Mouse (Mus musculus): ENCODE measurements around the gene Arih2. TPM values are rescaled to one million over a fixed set of nuclear protein-coding genes. Genes with fewer than 3 reads are reported as not detected.
A peak's percentile ranks its signal among the peaks of the same experiment; 100 is the strongest.

The Arih2 gene
- polyA plus RNA-seq, 1 experiment from 2014 or later: 41.6 TPM

- no peak for ATAC-seq (ENCODE audit: low FRiP score)
- Histone ChIP-seq H3K36me3 (ENCODE audit: control insufficient read depth, insufficient read depth, low read length) (peaks cover 7% of the 10 kb centered on the region; the same call in 1 of the 2 replicates), H3K27ac (ENCODE audit: low read depth, low read length) (no peak overlapping the region), H3K9me3 (ENCODE audit: control insufficient read depth, low read length) (no peaks in the 10 kb centered on the region), H3K27me3 (ENCODE audit: control insufficient read depth, insufficient read depth, low read length) (no peaks in the 10 kb centered on the region), H3K4me1 (replicated peaks; ENCODE audit: control insufficient read depth, insufficient read depth, low read length) (no peaks in the 10 kb centered on the region), H3K4me3 (ENCODE audit: low read depth, low read length) (no peak overlapping the region), H3K4me2 (replicated peaks; ENCODE audit: low read depth, low read length) (no peak overlapping the region), H3K9ac (ENCODE audit: low read depth, low read length) (no peak overlapping the region)
- WGBS: 83% methylated on average over 4 of the region's 4 CpGs
- DNase-seq (ENCODE audit: low spot score): no peak
These were observed 47.2 kb downstream of the Arih2 start for GRCm38 (mm10) chr9:108601986-108602385.

DNA sequence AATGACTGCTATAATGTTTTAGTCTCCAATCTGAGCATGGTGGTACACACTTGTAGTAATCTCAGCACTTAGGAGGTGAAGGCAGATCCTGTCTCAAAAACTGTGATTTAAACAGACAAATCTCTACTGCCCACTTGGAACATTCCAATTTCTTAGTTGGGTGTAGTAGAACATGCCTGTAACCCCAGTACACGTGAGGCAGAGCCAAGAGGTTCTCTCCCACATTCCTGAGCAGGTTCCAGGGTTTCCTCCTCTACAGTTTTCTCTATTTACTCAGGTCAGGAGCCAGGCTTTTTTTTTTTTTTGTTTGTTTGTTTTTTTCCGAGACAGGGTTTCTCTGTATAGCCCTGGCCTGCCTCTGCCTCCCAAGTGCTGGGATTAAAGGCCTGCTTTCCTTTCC lies 49.2 kb downstream of the Arih2 start:
- Histone ChIP-seq H3K27me3 (ENCODE audit: control insufficient read depth, insufficient read depth, low read length) (no peaks in the 10 kb centered on the region), H3K4me1 (replicated peaks; ENCODE audit: control insufficient read depth, insufficient read depth, low read length) (no peaks in the 10 kb centered on the region), H3K4me3 (ENCODE audit: low read depth, low read length) (no peak overlapping the region), H3K9ac (ENCODE audit: low read depth, low read length) (no peak overlapping the region), H3K4me2 (replicated peaks; ENCODE audit: low read depth, low read length) (no peak overlapping the region), H3K27ac (ENCODE audit: low read depth, low read length) (no peak overlapping the region), H3K9me3 (ENCODE audit: control insufficient read depth, low read length) (no peaks in the 10 kb centered on the region), H3K36me3 (ENCODE audit: control insufficient read depth, insufficient read depth, low read length) (peaks cover 3% of the 10 kb centered on the region; the same call in 1 of the 2 replicates)
- DNase-seq (ENCODE audit: low spot score) (no peak), ATAC-seq (ENCODE audit: low FRiP score) (no peak)
- WGBS: 54% methylated on average over 2 of the region's 2 CpGs

DNA sequence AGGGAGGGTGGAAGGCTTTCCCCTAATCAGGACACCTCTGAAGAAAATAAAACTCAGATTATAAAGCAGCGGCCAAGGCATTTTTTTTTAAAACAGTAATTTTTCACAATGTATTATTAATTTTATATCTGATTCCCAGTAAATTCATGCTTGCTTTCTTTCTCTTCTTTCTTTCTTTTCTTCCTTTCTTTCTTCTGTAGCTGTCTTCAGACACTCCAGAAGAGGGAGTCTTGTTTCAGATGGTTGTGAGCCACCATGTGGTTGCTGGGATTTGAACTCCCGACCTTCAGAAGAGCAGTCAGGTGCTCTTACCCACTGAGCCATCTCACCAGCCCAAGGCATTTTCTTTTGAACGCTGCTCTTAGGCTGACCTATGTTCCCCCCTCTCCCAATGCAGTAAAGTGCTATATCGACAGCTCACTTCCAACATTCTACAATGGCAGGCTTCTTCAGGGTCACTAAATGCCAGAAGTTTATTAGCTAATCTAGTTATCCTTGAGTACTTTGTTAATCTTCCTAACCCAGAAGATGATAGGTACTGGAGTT lies 50.1 kb downstream of the Arih2 start:
- no peak for ATAC-seq (ENCODE audit: low FRiP score)
- DNase-seq (ENCODE audit: low spot score): peak; percentile 91
- WGBS: 79% methylated on average over 4 of the region's 4 CpGs

DNA sequence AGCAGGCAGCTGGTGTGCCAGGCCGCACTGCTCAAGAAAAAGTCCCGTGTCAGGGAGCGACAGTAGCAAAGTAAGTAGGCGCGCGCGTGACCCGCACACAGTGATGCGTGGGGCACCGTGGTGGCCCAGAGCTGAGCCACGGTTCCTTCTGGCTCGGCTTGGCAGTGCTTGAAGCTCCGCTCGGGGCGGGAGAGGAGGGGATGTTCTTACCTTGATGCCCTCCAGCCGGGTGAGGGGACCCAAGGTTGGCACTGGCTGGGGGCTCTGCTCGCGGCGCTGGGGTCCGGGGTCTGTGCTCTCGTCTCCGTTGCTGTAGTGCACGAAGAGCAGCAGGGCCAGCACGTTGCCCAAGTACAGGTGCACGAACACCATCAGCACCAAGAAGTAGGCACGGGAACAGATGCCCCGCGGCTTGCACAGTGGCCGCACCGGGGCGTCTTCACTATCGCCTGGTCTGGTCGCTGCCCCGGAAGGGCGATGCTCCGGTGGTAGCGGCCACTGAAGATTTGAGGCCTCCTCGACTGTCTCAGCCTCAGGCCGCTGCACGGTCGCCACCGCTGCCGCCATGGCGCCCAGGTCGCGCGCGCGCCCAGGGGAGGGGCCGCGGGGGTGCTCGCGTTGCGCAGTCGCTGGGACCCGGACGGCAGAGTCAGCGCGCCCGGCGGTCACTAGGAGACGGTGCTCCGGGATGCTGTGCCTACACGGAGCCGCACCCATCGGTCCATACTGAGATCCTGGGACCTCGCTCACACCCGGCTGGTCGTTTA lies 52.0 kb downstream of the Arih2 start, which contains the start of gene P4htm:
Gene P4htm, minus strand, starts transcription at position 670 of the 767 bp plus-strand sequence.
- Histone ChIP-seq H3K36me3 (ENCODE audit: control insufficient read depth, insufficient read depth, low read length) (no peaks in the 10 kb centered on the region), H3K9ac (ENCODE audit: low read depth, low read length) (peak within 1 kb of the TSS; percentile 81), H3K27me3 (ENCODE audit: control insufficient read depth, insufficient read depth, low read length) (no peaks in the 10 kb centered on the region), H3K9me3 (ENCODE audit: control insufficient read depth, low read length) (no peaks in the 10 kb centered on the region), H3K4me1 (replicated peaks; ENCODE audit: control insufficient read depth, insufficient read depth, low read length) (no peaks in the 10 kb centered on the region), H3K4me2 (replicated peaks; ENCODE audit: low read depth, low read length) (peak within 1 kb of the TSS; percentile 82), H3K4me3 (ENCODE audit: low read depth, low read length) (peak within 1 kb of the TSS; percentile 57), H3K27ac (ENCODE audit: low read depth, low read length) (peak within 1 kb of the TSS; percentile 64; the same call in 1 of the 2 replicates)
- ATAC-seq (ENCODE audit: low FRiP score) (peak; percentile 85), DNase-seq (ENCODE audit: low spot score) (peak; percentile 81)
- 5% methylated on average over 64 of the region's 69 CpGs for WGBS

More for the DNA sequence above, 50.1 kb downstream of the Arih2 start:
- Histone ChIP-seq H3K4me3 (ENCODE audit: low read depth, low read length) (no peak overlapping the region), H3K4me1 (replicated peaks; ENCODE audit: control insufficient read depth, insufficient read depth, low read length) (no peaks in the 10 kb centered on the region), H3K36me3 (ENCODE audit: control insufficient read depth, insufficient read depth, low read length) (peaks cover 3% of the 10 kb centered on the region; the same call in 1 of the 2 replicates), H3K27me3 (ENCODE audit: control insufficient read depth, insufficient read depth, low read length) (no peaks in the 10 kb centered on the region), H3K9me3 (ENCODE audit: control insufficient read depth, low read length) (no peaks in the 10 kb centered on the region), H3K4me2 (replicated peaks; ENCODE audit: low read depth, low read length) (no peak overlapping the region), H3K9ac (ENCODE audit: low read depth, low read length) (no peak overlapping the region), H3K27ac (ENCODE audit: low read depth, low read length) (no peak overlapping the region)

GRCm38 (mm10) chr9:108594354-108594753 lies 54.8 kb downstream of the Arih2 start:
- no peaks in the 10 kb centered on the region for H3K36me3 ChIP-seq (ENCODE audit: control insufficient read depth, insufficient read depth, low read length)
- H3K27ac ChIP-seq (ENCODE audit: low read depth, low read length): no peak overlapping the region
- H3K4me1 ChIP-seq (replicated peaks; ENCODE audit: control insufficient read depth, insufficient read depth, low read length): no peaks in the 10 kb centered on the region
- H3K4me3 ChIP-seq (ENCODE audit: low read depth, low read length): no peak overlapping the region
- H3K9ac ChIP-seq (ENCODE audit: low read depth, low read length): no peak overlapping the region
- DNase-seq (ENCODE audit: low spot score) (no peak), ATAC-seq (ENCODE audit: low FRiP score) (no peak)
- no peaks in the 10 kb centered on the region for H3K9me3 ChIP-seq (ENCODE audit: control insufficient read depth, low read length)
- H3K27me3 ChIP-seq (ENCODE audit: control insufficient read depth, insufficient read depth, low read length): no peaks in the 10 kb centered on the region
- whole genome bisulfite sequencing: 89% methylated on average over 3 of the region's 3 CpGs
- H3K4me2 ChIP-seq (replicated peaks; ENCODE audit: low read depth, low read length): no peak overlapping the region

DNA sequence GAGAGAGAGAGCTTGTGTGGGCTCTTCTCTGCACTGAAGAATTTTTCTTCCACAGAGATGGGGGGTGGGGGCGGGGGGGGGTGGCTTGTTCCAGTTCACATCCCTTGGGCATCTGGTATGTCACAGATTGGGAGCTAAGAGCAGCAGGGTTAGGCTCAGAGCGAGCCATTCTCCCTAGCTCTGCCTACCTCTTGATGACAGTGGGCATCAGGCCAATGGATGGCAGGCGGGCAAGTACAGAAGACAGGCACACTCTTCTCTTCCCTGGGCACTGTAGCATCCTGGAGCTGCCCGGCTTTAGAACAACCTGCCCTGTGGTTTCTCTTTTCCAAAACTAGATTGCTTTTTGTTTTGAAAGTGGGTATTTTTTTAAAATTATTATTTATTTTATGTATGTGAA lies 57.7 kb downstream of the Arih2 start:
- ATAC-seq (ENCODE audit: low FRiP score) (no peak), DNase-seq (ENCODE audit: low spot score) (no peak)
- Histone ChIP-seq H3K9ac (ENCODE audit: low read depth, low read length) (no peak overlapping the region), H3K27me3 (ENCODE audit: control insufficient read depth, insufficient read depth, low read length) (no peaks in the 10 kb centered on the region), H3K36me3 (ENCODE audit: control insufficient read depth, insufficient read depth, low read length) (no peaks in the 10 kb centered on the region), H3K4me1 (replicated peaks; ENCODE audit: control insufficient read depth, insufficient read depth, low read length) (peaks cover 19% of the 10 kb centered on the region), H3K4me3 (ENCODE audit: low read depth, low read length) (no peak overlapping the region), H3K9me3 (ENCODE audit: control insufficient read depth, low read length) (no peaks in the 10 kb centered on the region), H3K27ac (ENCODE audit: low read depth, low read length) (no peak overlapping the region), H3K4me2 (replicated peaks; ENCODE audit: low read depth, low read length) (no peak overlapping the region)
- 84% methylated on average over 4 of the region's 4 CpGs for WGBS

DNA sequence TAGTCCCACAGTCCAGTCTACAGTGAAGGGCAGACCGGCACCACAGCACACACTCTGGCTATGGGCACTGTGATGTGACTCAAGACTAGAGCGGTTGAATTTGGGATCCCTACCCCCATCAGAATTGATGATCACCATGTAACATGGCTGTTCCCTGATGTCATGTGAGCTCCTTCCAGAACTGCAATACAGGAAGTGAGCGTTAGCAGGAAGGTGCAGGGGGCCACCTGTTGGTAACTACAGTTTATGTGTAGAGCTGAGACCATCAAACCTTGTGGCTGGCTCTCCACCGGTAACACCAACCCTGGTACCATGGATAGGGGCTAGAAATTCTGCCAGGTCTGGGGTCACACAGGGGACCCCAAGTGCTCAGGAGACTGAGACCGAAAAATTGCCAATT lies 60.0 kb downstream of the Arih2 start:
- DNase-seq (ENCODE audit: low spot score) (peak; percentile 14), ATAC-seq (ENCODE audit: low FRiP score) (no peak)

GRCm38 (mm10) chr9:108587571-108588180 lies 61.5 kb downstream of the Arih2 start:
- Histone ChIP-seq H3K9me3 (ENCODE audit: control insufficient read depth, low read length) (no peaks in the 10 kb centered on the region), H3K27ac (ENCODE audit: low read depth, low read length) (peak overlapping the region; percentile 98), H3K4me2 (replicated peaks; ENCODE audit: low read depth, low read length) (peak overlapping the region; percentile 45), H3K4me3 (ENCODE audit: low read depth, low read length) (peak overlapping the region; percentile 15; the same call in 1 of the 2 replicates), H3K36me3 (ENCODE audit: control insufficient read depth, insufficient read depth, low read length) (no peaks in the 10 kb centered on the region), H3K9ac (ENCODE audit: low read depth, low read length) (peak overlapping the region; percentile 29), H3K27me3 (ENCODE audit: control insufficient read depth, insufficient read depth, low read length) (no peaks in the 10 kb centered on the region), H3K4me1 (replicated peaks; ENCODE audit: control insufficient read depth, insufficient read depth, low read length) (peaks cover 19% of the 10 kb centered on the region)
- DNase-seq (ENCODE audit: low spot score): peak; percentile 94
- ATAC-seq (ENCODE audit: low FRiP score): peak; percentile 98
- WGBS: under 1% methylated on average over 14 of the region's 14 CpGs

More for the DNA sequence above, 60.0 kb downstream of the Arih2 start:
- peak overlapping the region; percentile 98 for H3K27ac ChIP-seq (ENCODE audit: low read depth, low read length)
- H3K4me3 ChIP-seq (ENCODE audit: low read depth, low read length): no peak overlapping the region
- no peak overlapping the region for H3K4me2 ChIP-seq (replicated peaks; ENCODE audit: low read depth, low read length)
- no peaks in the 10 kb centered on the region for H3K36me3 ChIP-seq (ENCODE audit: control insufficient read depth, insufficient read depth, low read length)
- no peak overlapping the region for H3K9ac ChIP-seq (ENCODE audit: low read depth, low read length)
- WGBS: 81% methylated on average over 5 of the region's 5 CpGs
- H3K27me3 ChIP-seq (ENCODE audit: control insufficient read depth, insufficient read depth, low read length): no peaks in the 10 kb centered on the region
- no peaks in the 10 kb centered on the region for H3K9me3 ChIP-seq (ENCODE audit: control insufficient read depth, low read length)
- H3K4me1 ChIP-seq (replicated peaks; ENCODE audit: control insufficient read depth, insufficient read depth, low read length): peaks cover 19% of the 10 kb centered on the region

Measured in hindbrain, embryonic 11.5 days (tissue).